ENCODE assay signal across 16 mouse cellular contexts in genomic region chr1:136347140-136347539, GRCm38 (mm10). TPM values are rescaled to one million over a fixed set of nuclear protein-coding genes. Genes with fewer than 3 reads are reported as not detected.
DNase-seq lines count a peak whose midpoint lies in the region; ATAC-seq lines count a peak whose summit lies in the region.
"Had no signal": no experiment of that assay in that cellular context is flagged by ENCODE, and none has a peak within 500 bp of the region (broad histone marks: within the 10 kb centered on the region; RNA-seq: fewer than 3 reads in every experiment).

No protein-coding gene starts in this region.

- H3K27ac ChIP-seq in embryonic facial prominence, embryonic 14.5 days (replicated peaks; ENCODE audit: low read depth, low read length): no peak overlapping the region
- H3K27ac ChIP-seq in liver, embryonic 13.5 days: peak overlapping the region; percentile 98
- H3K27ac ChIP-seq: kidney, embryonic 15.5 days had no signal

- peak overlapping the region; percentile 71; the same call in 1 of the 2 replicates for H3K4me2 ChIP-seq in embryonic facial prominence, embryonic 14.5 days (ENCODE audit: low read depth, low read length)
- H3K4me2 ChIP-seq in liver, embryonic 13.5 days: peak overlapping the region; percentile 90

- no peak for ATAC-seq in embryonic facial prominence, embryonic 14.5 days (ENCODE audit: low read depth)
- ATAC-seq in liver, embryonic 13.5 days (ENCODE audit: low read depth): peak; percentile 84
- ATAC-seq: forebrain, embryonic 14.5 days had no signal

- DNase-seq in spleen, postnatal 36 days (ENCODE audit: low spot score in 2 of 2): peak; percentile 14 to 58
- no peak for DNase-seq in spleen, postnatal 10 days (ENCODE audit: low spot score in 2 of 2)
- no peak for DNase-seq in embryonic facial prominence, embryonic 14.5 days (ENCODE audit: low spot score)
- peak; percentile 68 for DNase-seq in liver, embryonic 13.5 days
- DNase-seq in gastrocnemius, postnatal 4 days (ENCODE audit: low spot score in 2 of 2): no peak
- no peak for DNase-seq in ovary, adult 18-20 months (ENCODE audit: low spot score)
- DNase-seq in cerebellum, adult 8-10 months: no peak
- DNase-seq: cerebellum, adult 11-12 months; gastrocnemius, postnatal 25 days; lung, embryonic 14.5 days; thymus, postnatal 36 days had no signal

- H3K9me3 ChIP-seq in embryonic facial prominence, embryonic 14.5 days (ENCODE audit: control insufficient read depth, low read length): no peaks in the 10 kb centered on the region
- H3K9me3 ChIP-seq in liver, embryonic 13.5 days (replicated peaks): no peaks in the 10 kb centered on the region
- H3K9me3 ChIP-seq: embryonic facial prominence, embryonic 12.5 days; hindbrain, embryonic 13.5 days; kidney, embryonic 15.5 days; midbrain, embryonic 15.5 days had no signal

- no peaks in the 10 kb centered on the region for H3K27me3 ChIP-seq in embryonic facial prominence, embryonic 14.5 days (replicated peaks; ENCODE audit: control insufficient read depth, insufficient read depth, low read length)
- H3K27me3 ChIP-seq in liver, embryonic 13.5 days: peaks cover 13% of the 10 kb centered on the region
- H3K27me3 ChIP-seq: embryonic facial prominence, embryonic 12.5 days; hindbrain, embryonic 13.5 days; kidney, embryonic 15.5 days; midbrain, embryonic 15.5 days had no signal

- no peak overlapping the region for H3K4me3 ChIP-seq in embryonic facial prominence, embryonic 14.5 days (ENCODE audit: low read depth, low read length)
- peak overlapping the region; percentile 93 for H3K4me3 ChIP-seq in liver, embryonic 13.5 days (replicated peaks)

- H3K4me1 ChIP-seq in embryonic facial prominence, embryonic 14.5 days (ENCODE audit: control insufficient read depth, insufficient read depth, low read length): peaks cover 11% of the 10 kb centered on the region
- H3K4me1 ChIP-seq in liver, embryonic 13.5 days (replicated peaks): peaks cover 58% of the 10 kb centered on the region

- H3K9ac ChIP-seq in embryonic facial prominence, embryonic 14.5 days (ENCODE audit: low read depth, low read length): no peak overlapping the region
- peak overlapping the region; percentile 97 for H3K9ac ChIP-seq in liver, embryonic 13.5 days

- WGBS in embryonic facial prominence, embryonic 14.5 days: 43% methylated on average over 4 of the region's 4 CpGs
- WGBS in liver, embryonic 13.5 days (ENCODE audit: insufficient replicate concordance): 21% methylated on average over 4 of the region's 4 CpGs

- no peaks in the 10 kb centered on the region for H3K36me3 ChIP-seq in embryonic facial prominence, embryonic 14.5 days (ENCODE audit: control insufficient read depth, insufficient read depth, low read length)
- peaks cover 8% of the 10 kb centered on the region; the same call in 1 of the 2 replicates for H3K36me3 ChIP-seq in liver, embryonic 13.5 days
- H3K36me3 ChIP-seq: embryonic facial prominence, embryonic 12.5 days; hindbrain, embryonic 13.5 days; kidney, embryonic 15.5 days; midbrain, embryonic 15.5 days had no signal

RNA-seq across cellular contexts. Expression of gene Camsap2, which starts 1.2 kb away (rescaled TPM):
- 18.4 and 20.3 TPM in 2 replicates for polyA plus RNA-seq in embryonic facial prominence, embryonic 14.5 days (2014; fragmentation: Nextera tagmentation; extraction: Ambion mirVana)
- polyA plus RNA-seq in liver, embryonic 13.5 days (2015; fragmentation: Nextera tagmentation; extraction: Ambion mirVana): 5.8 and 7.0 TPM in 2 replicates
- total RNA-seq in gastrocnemius, postnatal 4 days (2021): 10 to 100 TPM; 25.6 to 26.7 TPM

Comparison
In these comparisons a context has a peak if more than half of its experiments do, and no peak if none do; other contexts are left out.
1. DNase-seq: peak in spleen, postnatal 36 days (2 of 2) and liver, embryonic 13.5 days (single experiment); none in spleen, postnatal 10 days (0 of 2), embryonic facial prominence, embryonic 14.5 days (single experiment), gastrocnemius, postnatal 4 days (0 of 2), ovary, adult 18-20 months (single experiment) and cerebellum, adult 8-10 months (single experiment).